Comparison of ENCODE assay signal across 28 mouse cellular contexts in the genomic region with DNA sequence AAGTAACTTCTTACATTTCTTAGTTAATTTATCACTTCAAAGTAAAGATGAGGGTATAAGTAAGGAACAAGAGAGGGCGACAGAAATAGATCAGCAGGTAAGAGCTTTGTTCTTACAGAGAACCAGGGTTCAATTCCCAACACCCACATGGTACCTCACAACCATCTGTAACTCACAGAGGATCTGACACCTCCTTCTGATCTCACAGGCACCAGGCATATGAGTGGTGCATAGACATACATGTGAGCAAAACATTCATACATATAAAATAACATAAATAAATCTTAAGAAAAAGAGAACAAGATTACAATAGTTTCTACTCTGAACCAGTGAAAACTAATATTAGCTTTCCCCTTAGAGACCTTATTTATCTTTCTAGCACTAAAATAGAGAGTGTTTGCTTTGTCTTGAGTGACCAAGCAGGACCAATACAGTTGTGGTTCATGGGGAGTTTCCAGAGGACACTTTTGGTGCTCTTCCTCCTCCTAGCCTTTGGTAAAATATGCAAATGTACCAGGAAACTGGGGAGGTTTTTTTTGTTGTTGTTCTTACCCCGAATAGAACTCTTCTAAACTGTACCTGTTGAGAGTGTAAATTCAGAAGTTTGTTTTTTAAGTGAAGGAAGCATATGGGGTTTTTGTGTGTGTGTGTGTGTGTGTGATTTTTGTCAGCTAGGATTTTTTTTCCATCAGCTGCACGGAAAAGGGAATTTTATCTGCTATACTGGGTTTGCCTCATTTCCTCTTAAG.
DNase-seq lines count a peak whose midpoint lies in the region; ATAC-seq and TF ChIP-seq lines count a peak whose summit lies in the region.
"Had no signal": no experiment of that assay in that cellular context is flagged by ENCODE, and none has a peak within 500 bp of the region (broad histone marks: within the 10 kb centered on the region; RNA-seq: fewer than 3 reads in every experiment).

No protein-coding gene starts in this region.

- 58% methylated on average over 3 of the region's 3 CpGs for WGBS in kidney, embryonic 16.5 days
- WGBS in thymus, adult 2 months: 58% methylated on average over 3 of the region's 3 CpGs

- peak; percentile 89 for TF ChIP-seq EP300 in CH12.LX (IDR thresholded peaks at IDR 0.05; ENCODE audit: low read length)

- peaks cover 8% of the 10 kb centered on the region; the same call in 1 of the 2 replicates for H3K4me1 ChIP-seq in kidney, embryonic 16.5 days (ENCODE audit: insufficient read depth, low read length)
- H3K4me1 ChIP-seq in CH12.LX (ENCODE audit: control insufficient read depth in 1 of 2, insufficient read depth in 2 of 2): peaks cover 22 to 87% of the 10 kb centered on the region in 2 experiments; a peak in 3 of 4 replicates
- no peaks in the 10 kb centered on the region for H3K4me1 ChIP-seq in thymus, adult 2 months (replicated peaks; ENCODE audit: control insufficient read depth, insufficient read depth, low read length)
- H3K4me1 ChIP-seq: embryonic facial prominence, embryonic 15.5 days; hindbrain, embryonic 15.5 days; limb, embryonic 10.5 days; liver, embryonic 12.5 days; midbrain, embryonic 13.5 days had no signal

- TF ChIP-seq RAD21 in CH12.LX (IDR thresholded peaks at IDR 0.05; ENCODE audit: low read depth, low read length): no peak

- no peak for DNase-seq in kidney, postnatal 4 days
- DNase-seq in 416B (ENCODE audit: low read depth): peak; percentile 28
- DNase-seq in CH12.LX (ENCODE audit: extremely low read depth): peak; percentile 84
- DNase-seq in urinary bladder, postnatal 10 days (ENCODE audit: low spot score): no peak
- DNase-seq in cerebellum, postnatal 4 days (ENCODE audit: low spot score in 2 of 2): no peak
- DNase-seq in thymus, adult 2 months: no peak
- DNase-seq: adrenal gland, postnatal 25 days; cerebellum, adult 11-12 months; cerebellum, postnatal 25 days; forebrain, postnatal 0 days; gastrocnemius, postnatal 36 days; heart, postnatal 4 days; kidney, adult 11 months; kidney, postnatal 14 days; right cerebral cortex, postnatal 4 days; thymus, postnatal 25 days had no signal

- H3K4me3 ChIP-seq in kidney, embryonic 16.5 days (ENCODE audit: low read length): no peak overlapping the region
- peak overlapping the region in 1 of 3 experiments; percentile 11 for H3K4me3 ChIP-seq in CH12.LX (replicated peaks in 1 of 3; ENCODE audit: low read depth in 2 of 3, low read length in 2 of 3, poor library complexity in 1 of 3)
- no peak overlapping the region for H3K4me3 ChIP-seq in thymus, adult 2 months (ENCODE audit: control insufficient read depth, insufficient read depth, low read length)
- H3K4me3 ChIP-seq: embryonic facial prominence, embryonic 15.5 days; heart, embryonic 15.5 days; hindbrain, embryonic 15.5 days; left cerebral cortex, adult 2 months; limb, embryonic 10.5 days; liver, embryonic 12.5 days; lung, embryonic 15.5 days; midbrain, embryonic 13.5 days; myocyte had no signal

- dilution Hi-C loops in CH12.LX (cut with MboI; ENCODE audit: extremely low pct_ligation_motif_present, extremely low pct_unique_long_range_greater_than_20kb, low sequenced_read_pairs): no loop called here

- no peaks in the 10 kb centered on the region for H3K9me3 ChIP-seq in kidney, embryonic 16.5 days (ENCODE audit: low read length)
- H3K9me3 ChIP-seq in CH12.LX (replicated peaks; ENCODE audit: low read length): peaks cover 4% of the 10 kb centered on the region
- H3K9me3 ChIP-seq: embryonic facial prominence, embryonic 15.5 days; heart, embryonic 15.5 days; hindbrain, embryonic 15.5 days; limb, embryonic 10.5 days; liver, embryonic 12.5 days; lung, embryonic 15.5 days; midbrain, embryonic 13.5 days had no signal

- in situ Hi-C loops in CH12.LX (cut with MboI; ENCODE audit: low pct_ligation_motif_present, low pct_unique_long_range_greater_than_20kb, low sequenced_read_pairs): loop anchor here (25.0 kb wide), 1 partner anchor 101 kb away; no protein-coding TSS in a partner anchor

- peak overlapping the region; percentile 40; the same call in 1 of the 2 replicates for H3K27ac ChIP-seq in kidney, embryonic 16.5 days (ENCODE audit: low read length)
- peak overlapping the region; percentile 98 for H3K27ac ChIP-seq in CH12.LX (ENCODE audit: insufficient read depth, low read depth)
- no peak overlapping the region for H3K27ac ChIP-seq in thymus, adult 2 months (ENCODE audit: control insufficient read depth, insufficient read depth, low read length)
- H3K27ac ChIP-seq: embryonic facial prominence, embryonic 15.5 days; heart, embryonic 15.5 days; hindbrain, embryonic 15.5 days; left cerebral cortex, adult 2 months; limb, embryonic 10.5 days; liver, embryonic 12.5 days; lung, embryonic 15.5 days; midbrain, embryonic 13.5 days had no signal

- no peak; the same call in 1 of the 2 replicates for TF ChIP-seq POLR2A in CH12.LX (IDR thresholded peaks at IDR 0.05; ENCODE audit: low read depth, low read length)
- TF ChIP-seq POLR2A in thymus, adult 2 months (IDR thresholded peaks at IDR 0.05; ENCODE audit: control insufficient read depth, extremely low read depth, insufficient read depth, low read length, poor library complexity): no peak

- peaks cover 2% of the 10 kb centered on the region; the same call in 1 of the 2 replicates for H3K36me3 ChIP-seq in kidney, embryonic 16.5 days (ENCODE audit: insufficient read depth, low read length)
- peaks cover 8 to 33% of the 10 kb centered on the region in 2 experiments for H3K36me3 ChIP-seq in CH12.LX (replicated peaks in 1 of 2; ENCODE audit: control insufficient read depth in 1 of 2, insufficient read depth in 1 of 2, low read length in 1 of 2)
- no peaks in the 10 kb centered on the region for H3K36me3 ChIP-seq in thymus, adult 2 months (ENCODE audit: control insufficient read depth, insufficient read depth, low read length)
- H3K36me3 ChIP-seq: embryonic facial prominence, embryonic 15.5 days; lung, embryonic 15.5 days had no signal

- H3K79me2 ChIP-seq in CH12.LX (replicated peaks; ENCODE audit: control insufficient read depth, extremely low read depth, insufficient read depth, poor library complexity, severe bottlenecking): peaks cover 13% of the 10 kb centered on the region

- H3K9ac ChIP-seq in kidney, embryonic 16.5 days (replicated peaks; ENCODE audit: low read length): no peak overlapping the region
- H3K9ac ChIP-seq in CH12.LX (ENCODE audit: insufficient read depth, low read depth): peak overlapping the region; percentile 35
- H3K9ac ChIP-seq: embryonic facial prominence, embryonic 15.5 days; forebrain, postnatal 0 days; heart, embryonic 15.5 days; hindbrain, embryonic 15.5 days; liver, embryonic 12.5 days; lung, embryonic 15.5 days; midbrain, embryonic 13.5 days had no signal

- no peak for ATAC-seq in kidney, embryonic 16.5 days (ENCODE audit: low FRiP score, low TSS enrichment)
- ATAC-seq in neutrophil, adult 5-6 weeks (ENCODE audit: extremely low read depth, insufficient number of reproducible peaks, low FRiP score, poor library complexity, severe bottlenecking): peak; percentile 87
- ATAC-seq: forebrain, postnatal 0 days; liver, embryonic 12.5 days; midbrain, embryonic 13.5 days; Patski had no signal

- no peak for TF ChIP-seq CTCF in CH12.LX (conservative IDR thresholded peaks at IDR 0.05 in 1 of 2, IDR thresholded peaks at IDR 0.05 in 1 of 2; ENCODE audit: low read depth in 2 of 2, low read length in 2 of 2)
- TF ChIP-seq CTCF in thymus, adult 2 months (IDR thresholded peaks at IDR 0.05; ENCODE audit: borderline replicate concordance, control insufficient read depth, extremely low read depth, insufficient read depth, low read length, poor library complexity): no peak

- H3K27me3 ChIP-seq in kidney, embryonic 16.5 days (ENCODE audit: insufficient read depth, low read length): no peaks in the 10 kb centered on the region
- no peaks in the 10 kb centered on the region for H3K27me3 ChIP-seq in CH12.LX (replicated peaks)
- no peaks in the 10 kb centered on the region for H3K27me3 ChIP-seq in thymus, adult 2 months (ENCODE audit: control insufficient read depth, insufficient read depth, low read length)
- H3K27me3 ChIP-seq: embryonic facial prominence, embryonic 15.5 days; heart, embryonic 15.5 days; hindbrain, embryonic 15.5 days; liver, embryonic 12.5 days; lung, embryonic 15.5 days; midbrain, embryonic 13.5 days; Patski had no signal

- H3K4me2 ChIP-seq in kidney, embryonic 16.5 days (replicated peaks; ENCODE audit: low read depth, low read length): no peak overlapping the region
- H3K4me2 ChIP-seq in CH12.LX (ENCODE audit: insufficient read depth, low read depth, poor library complexity, severe bottlenecking): peak overlapping the region; percentile 27
- H3K4me2 ChIP-seq: embryonic facial prominence, embryonic 15.5 days; heart, embryonic 15.5 days; hindbrain, embryonic 15.5 days; liver, embryonic 12.5 days; lung, embryonic 15.5 days; midbrain, embryonic 13.5 days had no signal

TF ChIP-seq in CH12.LX, 34 proteins besides CTCF, POLR2A, EP300 and RAD21 (continues in another document):
- TF ChIP-seq SIN3A (IDR thresholded peaks at IDR 0.05; ENCODE audit: low read length) (peak; percentile 91), NRF1 (IDR thresholded peaks at IDR 0.05; ENCODE audit: low read depth, low read length) (no peak), MYC (IDR thresholded peaks at IDR 0.05; ENCODE audit: low read depth, low read length) (peak; percentile 48; the same call in 1 of the 2 replicates), E2F4 (IDR thresholded peaks at IDR 0.05; ENCODE audit: insufficient replicate concordance, low read depth, low read length) (no peak; the same call in 1 of the 2 replicates), JUN (IDR thresholded peaks at IDR 0.05; ENCODE audit: insufficient read depth, low read depth, low read length) (no peak; the same call in 1 of the 2 replicates), HCFC1 (IDR thresholded peaks at IDR 0.05; ENCODE audit: low read depth, low read length) (no peak), NELFE (IDR thresholded peaks at IDR 0.05; ENCODE audit: low read depth, low read length) (no peak), MAZ (IDR thresholded peaks at IDR 0.05; ENCODE audit: low read depth, low read length) (peak; percentile 76), TBP (conservative IDR thresholded peaks at IDR 0.05; ENCODE audit: low read depth, low read length) (0 out of 2 replicates have a peak, but pooled peaks have one; percentile 35), UBTF (IDR thresholded peaks at IDR 0.05; ENCODE audit: low read depth, low read length) (no peak), KAT2A (IDR thresholded peaks at IDR 0.05; ENCODE audit: insufficient replicate concordance, low read length) (no peak), TCF12 (IDR thresholded peaks at IDR 0.05; ENCODE audit: low read depth, low read length) (peak; percentile 74), JUND (conservative IDR thresholded peaks at IDR 0.05; ENCODE audit: low read depth, low read length) (peak; percentile 56; the same call in 1 of the 2 replicates), RCOR1 (conservative IDR thresholded peaks at IDR 0.05; ENCODE audit: low read depth, low read length) (peak; percentile 69), POLR2AphosphoS2 (IDR thresholded peaks at IDR 0.05; ENCODE audit: low read depth, low read length) (no peak), ZMIZ1 (IDR thresholded peaks at IDR 0.05; ENCODE audit: low read depth, low read length) (no peak), BHLHE40 (IDR thresholded peaks at IDR 0.05; ENCODE audit: low read depth, low read length) (peak; percentile 74)

Comparison
In these comparisons a context has a peak if more than half of its experiments do, and no peak if none do; other contexts are left out.
1. DNase-seq: peak in 416B (single experiment) and CH12.LX (single experiment); none in kidney, postnatal 4 days (0 of 2), urinary bladder, postnatal 10 days (single experiment), cerebellum, postnatal 4 days (0 of 2) and thymus, adult 2 months (single experiment).